Mouse (Mus musculus) cortical plate, adult 2 months (tissue): ENCODE measurements around the gene Gnl1. TPM values are rescaled to one million over a fixed set of nuclear protein-coding genes. Genes with fewer than 3 reads are reported as not detected.

Source experiments
- H3K27ac ChIP-seq: fragments of 200-500 bp; 2 replicates; pipeline ENCODE4 v1.5.1; 2012; ENCODE audit warnings: low read length, control low read depth, inconsistent platforms; ENCODE audit not compliant: insufficient read depth
- H3K4me1 ChIP-seq: fragments of 200-500 bp; 2 replicates; pipeline ENCODE4 v1.6.1; 2011; ENCODE audit warnings: low read length; ENCODE audit not compliant: control insufficient read depth, insufficient read depth
- H3K4me3 ChIP-seq: fragments of 200-500 bp; 2 replicates; pipeline ENCODE4 v1.5.1; 2011; ENCODE audit warnings: mild to moderate bottlenecking, low read length, control low read depth; ENCODE audit not compliant: insufficient read depth
- CTCF ChIP-seq: fragments of 200-500 bp; IDR thresholded peaks from 2 replicates; pipeline ENCODE4 v1.5.1; 2011; ENCODE audit warnings: mild to moderate bottlenecking, control low read depth, low read length; ENCODE audit not compliant: insufficient read depth; ENCODE audit errors: extremely low read depth
- POLR2A ChIP-seq: fragments of 200-500 bp; IDR thresholded peaks from 2 replicates; pipeline ENCODE4 v1.6.1; 2011; ENCODE audit warnings: mild to moderate bottlenecking, low read length, control low read depth; ENCODE audit not compliant: insufficient read depth; ENCODE audit errors: extremely low read depth
- polyA plus RNA-seq: library from polyadenylated mRNA; depleted of rRNA; stranded (reverse); fragments of >200 nt; gene quantifications from 2 replicates; pipeline ENCODE4 v1.2.3, GENCODE M21; 2012

Gene Gnl1
- polyA plus RNA-seq, 1 experiment: 131 TPM

DNA sequence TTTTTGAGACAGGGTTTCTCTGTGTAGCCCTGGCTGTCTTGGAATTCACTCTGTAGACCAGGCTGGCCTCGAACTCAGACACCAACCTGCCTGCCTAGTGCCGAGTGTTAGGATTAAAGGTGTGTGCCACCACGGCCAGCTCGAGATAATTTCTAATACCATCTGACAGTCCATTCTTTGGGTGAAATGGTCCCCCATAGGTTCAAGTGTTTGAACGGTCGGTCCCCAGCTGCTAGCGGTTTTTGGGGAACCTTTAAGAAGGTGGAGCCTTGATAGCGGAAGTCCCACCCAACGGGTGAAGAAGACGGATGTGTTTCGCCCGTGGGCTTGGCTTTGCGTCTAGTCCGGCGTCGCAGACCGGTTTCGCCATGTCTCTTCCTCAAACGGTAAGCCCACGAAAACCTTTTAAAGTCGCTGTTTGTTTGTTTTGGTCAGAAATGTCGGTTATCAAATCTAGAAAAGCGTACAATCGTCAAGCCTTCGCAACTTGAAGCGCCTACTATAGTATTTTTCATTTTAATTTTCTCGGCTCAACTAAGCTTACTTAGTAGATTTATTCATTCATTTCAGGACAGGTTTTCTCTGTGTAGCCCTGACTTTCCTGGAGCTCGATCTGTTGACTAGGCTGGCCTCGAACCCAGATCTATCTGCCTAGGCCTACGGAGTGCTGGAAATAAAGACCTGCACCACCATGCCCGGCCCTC is 14.7 kb downstream of the Gnl1 start:
- Histone ChIP-seq H3K27ac (peak overlapping the region; percentile 36; the same call in 1 of the 2 replicates), H3K4me3 (peak overlapping the region; percentile 77), H3K4me1 (no peaks in the 10 kb centered on the region; the same call in 1 of the 2 replicates)
- TF ChIP-seq POLR2A: peak; percentile 97
- no peak for TF ChIP-seq CTCF

DNA sequence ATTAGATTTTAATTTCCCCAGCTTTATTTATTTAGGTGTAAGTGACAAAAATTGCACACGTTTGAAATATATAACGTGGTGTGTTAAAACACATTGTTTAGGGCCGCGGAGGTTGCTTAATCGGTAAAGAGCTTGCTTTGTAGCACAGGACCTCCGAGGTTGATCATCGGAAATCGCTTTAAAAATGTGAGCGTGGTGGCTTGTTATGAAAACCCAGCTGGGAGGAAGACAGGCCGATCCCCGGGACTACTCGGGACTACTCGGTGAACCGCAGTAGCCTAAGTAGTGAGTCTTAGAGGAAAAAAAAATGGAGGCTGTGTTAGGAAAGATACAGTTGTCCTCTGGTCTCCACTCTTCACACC is 15.2 kb downstream of the Gnl1 start:
- Histone ChIP-seq H3K4me3 (peak overlapping the region; percentile 77), H3K27ac (no peak overlapping the region), H3K4me1 (no peaks in the 10 kb centered on the region; the same call in 1 of the 2 replicates)
- no peak for TF ChIP-seq CTCF
- TF ChIP-seq POLR2A: no peak

- H3K4me3 ChIP-seq: no peak overlapping the region
- no peaks in the 10 kb centered on the region; the same call in 1 of the 2 replicates for H3K4me1 ChIP-seq
- TF ChIP-seq POLR2A (no peak), CTCF (peak; percentile 99)
- H3K27ac ChIP-seq: no peak overlapping the region
Observed at GRCm38 (mm10) chr17:35996949-35997348, 17.3 kb downstream of the Gnl1 start.

DNA sequence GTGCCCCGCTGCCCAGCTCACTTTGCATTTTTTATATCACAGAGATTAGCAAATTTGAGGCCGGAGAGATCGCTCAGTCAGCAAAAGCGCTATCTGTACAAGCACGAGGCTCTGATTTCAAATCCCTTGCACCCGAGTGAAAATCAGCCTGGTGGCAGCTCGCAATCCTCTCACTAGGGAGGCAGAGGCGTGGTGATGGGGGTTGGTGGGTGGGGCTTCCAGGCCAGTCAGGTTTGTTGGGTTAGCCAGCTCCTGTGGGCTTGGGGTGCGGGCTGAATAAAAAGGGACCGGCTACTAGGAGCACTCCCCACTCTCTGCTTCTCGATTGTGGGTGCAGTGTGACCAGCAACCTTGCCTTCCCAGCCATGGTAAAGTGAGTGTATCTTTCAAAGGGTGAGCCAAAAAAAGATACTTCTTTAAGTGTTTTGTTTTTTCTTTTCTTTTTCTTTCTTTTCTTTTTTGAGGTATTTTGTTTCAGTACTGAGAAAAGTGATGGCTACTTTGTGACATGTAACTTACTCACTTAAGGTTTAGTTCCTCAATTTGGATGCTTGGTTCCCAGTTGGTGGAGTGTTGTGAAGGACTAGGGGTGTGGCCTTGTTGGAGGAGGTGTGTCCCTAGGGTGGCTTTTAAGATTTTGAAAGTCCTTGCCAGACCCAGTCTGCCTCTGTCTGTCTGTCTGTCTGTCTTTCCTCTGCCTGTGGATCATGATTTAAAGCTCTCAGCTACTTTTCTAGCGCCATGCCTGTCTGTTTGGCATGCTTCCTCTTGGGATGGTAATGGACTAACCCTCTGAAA is 18.3 kb downstream of the Gnl1 start:
- Histone ChIP-seq H3K27ac (no peak overlapping the region), H3K4me3 (no peak overlapping the region)

GRCm38 (mm10) chr17:35998545-35999305 is 19.1 kb downstream of the Gnl1 start:
- Histone ChIP-seq H3K4me1 (peaks cover 5% of the 10 kb centered on the region), H3K4me3 (no peak overlapping the region), H3K27ac (no peak overlapping the region)
- TF ChIP-seq CTCF (no peak), POLR2A (no peak)

More for the DNA sequence above, 18.3 kb downstream of the Gnl1 start:
- H3K4me1 ChIP-seq: peaks cover 3% of the 10 kb centered on the region
- no peak for TF ChIP-seq POLR2A
- TF ChIP-seq CTCF: no peak

GRCm38 (mm10) chr17:35999356-35999755 is 19.7 kb downstream of the Gnl1 start:
- no peak for TF ChIP-seq POLR2A
- TF ChIP-seq CTCF: no peak
- H3K4me3 ChIP-seq: no peak overlapping the region
- no peak overlapping the region for H3K27ac ChIP-seq
- H3K4me1 ChIP-seq: peaks cover 5% of the 10 kb centered on the region

DNA sequence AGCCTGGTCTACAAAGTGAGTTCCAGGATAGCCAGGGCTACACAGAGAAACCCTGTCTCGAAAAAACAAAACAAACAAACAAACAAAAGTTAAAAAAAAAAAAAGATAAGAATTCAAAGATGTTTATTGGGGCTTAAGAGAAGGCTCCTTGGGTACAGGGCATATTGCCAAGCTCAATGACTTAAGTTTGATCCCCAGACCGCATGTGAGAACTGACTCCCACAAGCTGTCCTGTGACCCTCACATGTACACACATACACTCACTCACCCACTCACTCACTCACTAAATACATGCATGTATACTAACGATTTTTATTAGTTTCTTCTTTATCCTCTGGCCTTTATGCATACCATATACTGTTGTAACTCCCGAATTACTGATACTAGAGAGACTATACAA is 20.7 kb downstream of the Gnl1 start:
- H3K4me1 ChIP-seq: peaks cover 5% of the 10 kb centered on the region
- no peak overlapping the region for H3K27ac ChIP-seq
- TF ChIP-seq POLR2A (no peak), CTCF (no peak)
- H3K4me3 ChIP-seq: no peak overlapping the region

DNA sequence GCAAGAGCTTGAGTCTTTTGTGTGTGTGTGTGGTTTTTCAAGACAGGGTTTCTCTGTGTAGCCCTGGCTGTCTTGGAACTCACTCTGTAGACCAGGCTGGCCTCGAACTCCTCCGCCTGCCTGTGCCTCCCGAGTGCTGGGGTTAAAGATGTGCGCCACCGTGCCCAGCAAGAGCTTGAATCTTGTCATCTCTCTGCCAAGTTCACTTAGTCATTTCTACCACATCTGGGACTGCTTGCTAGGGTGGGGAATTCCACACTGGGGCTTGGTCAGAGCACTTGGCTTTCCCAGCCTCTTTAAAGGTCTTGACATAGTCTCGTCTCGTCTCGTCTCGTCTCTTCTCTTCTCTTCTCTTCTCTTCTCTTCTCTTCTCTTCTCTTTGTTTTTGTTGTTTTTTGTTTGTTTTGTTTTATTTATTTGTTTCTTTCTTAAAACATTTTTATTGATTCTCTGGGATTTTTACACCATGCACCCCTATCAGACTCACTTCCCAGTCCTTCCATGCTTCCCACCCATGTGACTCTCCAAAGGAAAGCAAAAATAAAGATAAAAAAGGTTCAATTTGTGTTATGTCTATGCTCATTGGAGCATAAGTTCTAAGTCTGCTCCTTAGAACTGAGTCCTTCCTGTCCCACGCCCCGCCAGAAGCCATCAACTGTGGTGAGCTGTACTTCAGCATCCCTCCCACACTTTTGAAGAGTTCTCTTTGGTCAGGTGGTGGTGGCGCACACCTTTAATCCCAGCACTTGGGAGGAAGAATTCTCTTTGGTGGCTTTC is 21.7 kb downstream of the Gnl1 start:
- H3K4me1 ChIP-seq: peaks cover 5% of the 10 kb centered on the region
- H3K4me3 ChIP-seq: no peak overlapping the region
- H3K27ac ChIP-seq: no peak overlapping the region
- TF ChIP-seq CTCF (no peak), POLR2A (no peak)

GRCm38 (mm10) chr17:36001966-36002365 is 22.3 kb downstream of the Gnl1 start:
- TF ChIP-seq POLR2A (no peak), CTCF (no peak)
- Histone ChIP-seq H3K27ac (peak overlapping the region; percentile 70), H3K4me1 (peaks cover 5% of the 10 kb centered on the region), H3K4me3 (no peak overlapping the region)
